ENCODE assay signal across 1 mouse cellular context in genomic region chrX:109127551-109128088, GRCm38 (mm10).
TF ChIP-seq lines count a peak whose summit lies in the region.

No protein-coding gene starts in this region.

TF ChIP-seq in MEL, 35 proteins besides CTCF, POLR2A, EP300 and RAD21 (continued from another document):
- TF ChIP-seq JUND (IDR thresholded peaks at IDR 0.05; ENCODE audit: low read depth, low read length), result no peak
- TF ChIP-seq MAZ (IDR thresholded peaks at IDR 0.05; ENCODE audit: low read depth, low read length), result no peak
- TF ChIP-seq MYC (IDR thresholded peaks at IDR 0.05; ENCODE audit: low read depth, low read length), result peak; percentile 29; the same call in 1 of the 2 replicates
- TF ChIP-seq GABPA (IDR thresholded peaks at IDR 0.05; ENCODE audit: low read depth, low read length), result no peak
- TF ChIP-seq MXI1 (IDR thresholded peaks at IDR 0.05; ENCODE audit: low read depth, low read length), result no peak; the same call in 1 of the 2 replicates
- no peak for TF ChIP-seq CHD2 (IDR thresholded peaks at IDR 0.05; ENCODE audit: low read length)
- TF ChIP-seq RCOR1 (IDR thresholded peaks at IDR 0.05; ENCODE audit: low read depth, low read length), result no peak; the same call in 1 of the 2 replicates
